Mouse (Mus musculus): ENCODE measurements around the gene Rab31.

GRCm38 (mm10) chr17:65784610-65785140 lies 12.1 kb upstream of the Rab31 start:
- TF ChIP-seq CTCF (IDR thresholded peaks at IDR 0.05; ENCODE audit: low read depth) = no peak
- no peak for TF ChIP-seq EP300 (optimal IDR thresholded peaks at IDR 0.05)

Measured in stomach, postnatal 0 days (tissue).